Mouse (Mus musculus) urinary bladder, postnatal 10 days (tissue): ENCODE data around the gene Alyref.

ENCODE experiments used
- DNase-seq: peaks from one replicate; pipeline ENCODE4 v3.0.0; 2022; ENCODE audit warnings: low spot score

Alyref gene

GRCm38 (mm10) chr11:120625152-120625775, 27.1 kb upstream of the Alyref start, which contains the start of gene Sirt7:
TSS of gene Sirt7 (minus strand) at chr11:120625240.
- DNase-seq, result no peak

- peak; percentile 49 for DNase-seq
Observed at GRCm38 (mm10) chr11:120624680-120625111, 26.5 kb upstream of the Alyref start.

DNA sequence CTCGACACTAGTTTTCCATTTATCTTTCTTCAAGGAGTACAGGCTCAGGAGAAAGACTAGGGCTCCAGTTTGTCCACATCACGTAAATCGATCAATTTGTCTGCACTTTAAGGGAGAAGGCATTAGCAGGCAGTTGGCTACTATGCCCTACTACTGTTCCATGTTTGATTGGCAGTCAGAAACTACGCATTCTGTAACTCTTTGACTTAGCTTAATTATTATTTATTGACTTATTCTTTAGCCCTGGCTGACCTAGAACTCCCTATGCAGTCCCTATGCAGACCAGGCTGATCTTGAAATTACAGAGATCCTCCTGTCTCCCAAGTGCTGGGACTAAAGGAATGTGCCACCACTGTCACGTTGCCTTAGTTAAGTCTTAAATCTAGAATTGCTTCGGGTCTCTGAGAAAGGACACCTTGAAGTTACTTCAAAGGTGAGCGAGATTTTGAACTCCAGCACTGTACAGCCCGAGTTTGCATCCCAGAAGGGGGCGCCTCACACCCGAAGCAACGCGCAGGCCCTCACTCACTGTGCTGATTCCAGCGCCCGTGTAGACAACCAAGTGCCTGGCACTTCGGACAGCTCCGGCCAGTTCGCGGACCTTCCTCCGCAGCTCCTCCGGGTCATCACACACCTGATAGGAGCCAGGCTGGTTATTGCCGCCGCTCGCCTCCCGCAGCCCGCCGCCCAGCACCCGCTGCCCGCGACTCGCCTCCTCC, 26.0 kb upstream of the Alyref start:
- no peak for DNase-seq

- DNase-seq, result no peak
Observed at GRCm38 (mm10) chr11:120622805-120623204, 24.6 kb upstream of the Alyref start.

DNA sequence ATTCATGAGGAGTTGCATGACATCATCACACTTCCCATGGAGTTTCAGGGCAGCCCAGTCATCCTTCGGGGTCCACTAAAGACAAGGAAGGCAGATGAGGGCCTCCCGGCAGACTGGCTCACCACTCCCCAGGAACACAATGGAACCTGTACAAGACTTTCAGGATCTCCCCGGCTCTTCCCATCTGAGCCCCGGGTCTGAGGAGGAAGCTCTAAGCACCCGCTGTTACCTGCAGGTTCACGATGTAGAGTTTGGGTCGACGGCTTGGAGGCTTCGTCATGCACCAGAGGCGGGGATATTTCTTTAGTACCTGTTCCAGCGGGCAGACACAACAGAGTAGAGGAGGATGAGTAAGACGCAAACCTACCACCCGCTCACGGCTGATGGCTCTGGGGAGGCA, 22.0 kb upstream of the Alyref start:
- DNase-seq, result no peak

DNA sequence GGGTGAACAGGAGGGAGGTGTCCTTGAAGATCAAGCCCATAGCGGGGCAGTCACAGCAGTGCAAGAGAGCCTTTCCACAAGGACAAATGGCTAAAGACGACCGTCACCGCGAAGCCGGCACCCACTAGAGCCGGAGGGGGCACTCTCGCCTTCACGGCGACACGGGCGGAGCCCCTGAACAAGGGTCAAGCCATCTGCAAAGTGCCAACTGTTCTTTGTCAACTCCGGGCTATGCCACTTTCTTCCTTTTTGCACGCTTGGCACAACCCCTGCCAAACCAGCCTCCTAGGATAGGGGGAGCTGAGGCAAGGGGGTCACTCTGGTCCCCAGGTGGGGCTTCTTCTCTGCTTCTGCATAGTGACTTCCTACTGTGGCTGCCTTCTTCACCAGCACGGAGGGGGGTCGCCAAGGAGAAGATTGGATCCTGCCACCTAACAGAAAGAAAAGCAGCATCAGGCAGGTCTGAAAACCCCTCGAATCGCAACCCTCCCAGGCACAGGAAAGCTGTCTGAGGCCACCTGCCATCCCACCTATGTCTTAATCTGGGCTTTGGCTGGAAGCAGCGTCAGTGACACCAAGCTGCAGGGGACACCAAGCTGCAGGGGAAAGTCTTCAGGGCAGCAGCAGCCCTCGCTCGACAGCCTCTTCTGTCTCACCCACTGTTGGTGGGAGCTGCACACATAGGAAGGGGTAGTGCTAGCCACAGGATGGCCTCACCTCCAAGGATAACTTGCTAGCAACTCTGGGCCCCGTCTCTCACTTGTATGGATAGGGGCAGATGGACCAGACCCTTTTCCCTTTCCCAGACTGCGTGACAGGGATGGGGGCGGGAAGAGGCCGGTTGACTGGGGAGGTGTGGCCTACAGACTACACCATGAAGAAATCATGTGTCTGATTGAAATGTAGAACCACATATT, 20.7 kb upstream of the Alyref start:
- DNase-seq, result no peak

DNA sequence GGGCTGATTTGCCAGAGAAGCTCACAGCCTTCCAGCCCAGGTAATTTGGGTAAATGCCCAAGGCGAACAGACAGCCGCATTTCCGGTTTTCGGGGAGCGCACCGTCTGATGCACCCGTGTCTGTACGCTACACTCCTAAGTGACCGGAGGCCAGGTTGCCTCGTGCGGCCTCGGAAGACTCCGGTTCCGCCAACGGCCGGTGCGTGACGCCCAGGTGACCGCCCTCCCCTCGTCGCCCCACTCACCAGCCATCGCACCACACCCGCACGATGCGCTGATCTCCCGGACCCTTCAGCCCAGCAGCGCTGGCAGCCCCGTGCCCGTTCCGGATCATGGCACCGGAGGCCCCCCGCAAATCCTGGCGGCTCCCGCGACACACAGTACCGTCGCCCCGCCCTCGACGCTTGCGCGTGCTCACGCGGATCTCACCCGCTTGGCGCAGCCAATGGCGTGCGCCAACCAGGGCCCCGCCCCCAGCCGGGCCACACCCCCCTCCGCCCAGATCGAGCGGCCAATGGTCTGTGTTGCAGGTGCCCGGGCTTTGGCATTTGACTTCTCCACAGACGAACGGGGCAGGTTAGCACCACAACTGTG, 19.5 kb upstream of the Alyref start, which contains the start of gene Pcyt2:
TSS of gene Pcyt2 (minus strand) at position 418 of the 594 bp plus-strand sequence.
- peak; percentile 69 for DNase-seq

DNA sequence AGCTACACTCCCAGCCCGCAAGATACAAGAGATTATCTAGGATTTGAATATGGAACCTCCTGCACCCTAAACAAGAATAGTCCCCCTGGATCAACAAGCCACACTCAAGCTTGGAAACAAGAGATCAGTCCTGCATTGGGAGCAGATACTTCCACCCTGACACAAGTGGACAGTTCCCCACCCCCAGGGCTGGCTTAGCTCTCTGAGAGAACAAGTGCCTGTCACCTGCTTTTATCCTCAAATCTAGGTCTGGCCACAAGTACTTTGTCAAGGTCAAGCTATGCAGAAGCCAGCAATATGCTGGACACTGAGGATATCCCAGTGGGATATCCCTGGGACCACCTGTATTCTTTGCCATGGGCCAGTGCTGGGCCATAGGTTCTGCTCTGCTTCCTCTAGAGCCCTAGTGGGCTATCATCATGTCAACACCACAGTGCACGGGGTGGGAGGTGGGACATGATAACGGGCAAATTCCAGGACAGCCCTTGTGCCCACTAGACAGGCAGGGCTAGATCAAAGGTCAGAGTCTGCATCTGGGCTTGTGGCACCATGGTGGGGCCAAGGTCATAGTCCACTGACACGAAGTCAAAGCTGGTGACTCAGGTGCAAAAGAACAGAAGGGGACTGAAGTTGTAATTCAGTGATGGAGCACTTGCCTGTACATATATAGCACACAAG, 18.6 kb upstream of the Alyref start:
- DNase-seq, result no peak

GRCm38 (mm10) chr11:120615606-120616203, 17.5 kb upstream of the Alyref start:
- no peak for DNase-seq

DNA sequence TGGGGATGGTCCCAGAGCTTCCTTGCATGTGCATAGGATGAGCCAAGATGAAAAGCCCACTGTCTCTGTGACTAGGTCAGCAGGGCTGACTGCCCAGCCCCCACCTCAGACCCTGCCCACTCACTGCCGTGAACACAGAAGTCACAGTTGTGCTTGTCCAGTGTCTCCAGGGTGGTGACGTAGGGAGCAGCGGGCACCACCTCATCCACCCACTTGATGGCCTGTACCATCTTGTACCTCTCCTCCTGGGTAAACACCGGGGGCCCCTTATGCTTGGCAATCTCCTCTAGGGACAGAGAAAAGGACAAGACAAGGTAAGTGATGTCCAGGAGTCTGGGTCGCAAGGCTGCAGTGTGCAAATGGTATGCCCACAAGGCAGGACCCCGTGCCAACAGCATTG, 17.0 kb upstream of the Alyref start:
- DNase-seq, result no peak

- no peak for DNase-seq
Observed at GRCm38 (mm10) chr11:120613976-120614375, 15.8 kb upstream of the Alyref start.

GRCm38 (mm10) chr11:120613481-120613972, 15.4 kb upstream of the Alyref start:
- DNase-seq, result no peak

DNA sequence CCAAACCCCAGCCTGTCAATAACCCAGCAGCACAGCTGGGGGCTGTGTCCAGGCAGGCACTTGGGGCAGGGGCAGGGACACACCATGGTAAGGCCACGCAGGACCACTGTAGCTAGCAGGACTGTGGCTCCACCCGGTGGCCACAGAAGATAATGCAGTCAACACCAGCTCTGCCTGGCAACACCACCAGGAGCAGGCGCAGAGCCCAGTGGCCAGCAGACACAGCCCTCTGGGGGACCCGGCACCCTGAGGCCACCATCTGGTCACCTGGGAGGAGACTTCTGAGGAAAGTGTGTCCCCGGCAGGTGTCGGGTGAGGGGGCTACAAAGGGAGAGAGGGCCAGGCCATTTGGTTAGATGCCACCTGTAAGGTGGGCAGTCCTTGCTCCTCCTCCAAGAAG, 14.6 kb upstream of the Alyref start:
- no peak for DNase-seq

DNA sequence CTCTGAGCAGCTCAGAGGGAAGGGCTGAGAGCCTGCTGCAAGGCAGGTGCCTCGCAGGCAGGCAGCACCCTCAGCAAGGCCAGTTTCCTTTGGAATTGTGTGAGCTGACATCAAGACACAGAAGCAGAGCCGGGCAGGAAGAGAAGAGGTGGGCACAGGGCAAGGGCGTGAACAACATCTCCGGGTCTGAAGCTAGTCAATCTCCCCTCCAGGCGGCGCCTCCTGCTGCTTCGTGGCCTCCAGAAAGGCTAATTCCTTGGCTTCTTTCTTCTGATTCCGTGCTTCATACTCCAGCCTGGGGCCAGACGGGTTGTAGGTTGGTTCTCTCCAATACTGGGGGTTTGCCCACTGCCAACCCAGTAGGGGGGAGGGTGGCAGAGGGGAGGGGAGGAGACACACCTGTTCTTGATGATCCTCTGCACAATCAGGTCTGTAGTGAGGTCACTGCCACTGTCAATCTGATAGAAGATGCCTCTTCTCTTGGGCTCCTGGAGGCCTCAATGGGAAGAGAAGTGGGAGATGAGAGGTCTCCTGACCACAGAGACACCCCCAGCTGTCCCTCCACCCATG, 12.4 kb upstream of the Alyref start:
- no peak for DNase-seq

DNA sequence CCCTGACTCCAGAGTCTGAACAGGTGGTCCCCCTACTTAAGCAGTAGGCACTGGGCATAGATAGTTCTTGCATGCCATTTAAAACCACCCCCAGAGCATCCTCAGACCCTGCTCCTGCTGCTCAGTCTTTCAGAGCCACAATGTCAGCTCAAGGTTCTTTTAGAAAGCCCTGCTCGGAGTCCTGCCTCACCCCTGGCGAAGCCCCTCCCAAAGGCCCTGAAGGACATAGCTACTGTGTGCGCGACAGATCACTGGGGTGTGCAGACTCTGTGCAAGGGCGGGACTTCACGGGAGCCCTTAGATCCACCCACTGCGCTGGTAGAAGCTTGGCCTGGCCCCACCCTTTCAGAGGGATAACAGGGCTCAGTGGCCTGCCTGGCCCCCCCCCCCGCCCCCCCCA, 11.1 kb upstream of the Alyref start:
- DNase-seq, result no peak

DNA sequence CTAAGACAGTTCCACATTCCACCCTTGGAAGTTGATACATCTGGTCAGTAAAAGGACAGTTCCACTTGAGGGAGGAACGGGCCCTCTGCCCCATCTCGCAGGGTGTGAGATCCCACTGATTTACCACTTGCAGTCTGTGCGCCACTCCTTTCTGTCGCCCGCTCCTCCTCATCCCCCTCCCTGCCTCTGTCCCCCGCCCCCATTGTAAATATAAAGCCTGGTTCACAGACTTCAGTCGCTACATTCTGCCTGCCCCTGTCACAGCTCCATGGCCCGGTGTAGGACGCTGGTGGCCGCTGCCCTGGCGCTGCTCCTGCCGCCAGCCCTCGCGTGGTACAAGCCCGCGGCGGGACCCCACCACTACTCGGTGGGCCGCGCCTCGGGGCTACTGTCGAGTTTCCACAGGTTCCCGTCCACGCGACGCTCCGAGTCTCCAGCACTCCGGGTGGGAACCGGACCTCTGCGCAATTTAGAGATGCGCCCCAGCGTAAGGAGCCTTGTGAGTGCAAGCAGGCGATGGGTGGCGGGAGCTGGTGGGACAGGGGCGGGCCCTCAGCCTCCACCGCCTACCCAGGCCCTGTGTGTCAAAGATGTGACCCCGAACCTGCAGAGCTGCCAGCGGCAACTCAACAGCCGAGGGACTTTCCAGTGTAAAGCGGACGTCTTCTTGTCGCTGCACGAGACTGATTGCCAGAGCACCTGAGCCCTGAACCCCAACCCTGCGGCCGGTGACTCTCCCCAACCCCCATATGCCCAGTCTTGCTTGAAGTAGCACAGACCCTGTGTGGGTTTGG, 10.3 kb upstream of the Alyref start, which contains the start of gene Npb:
TSS of gene Npb (plus strand) at position 237 of the 794 bp plus-strand sequence.
- DNase-seq, result no peak

GRCm38 (mm10) chr11:120606764-120607163, 8.6 kb upstream of the Alyref start:
- DNase-seq, result no peak

DNA sequence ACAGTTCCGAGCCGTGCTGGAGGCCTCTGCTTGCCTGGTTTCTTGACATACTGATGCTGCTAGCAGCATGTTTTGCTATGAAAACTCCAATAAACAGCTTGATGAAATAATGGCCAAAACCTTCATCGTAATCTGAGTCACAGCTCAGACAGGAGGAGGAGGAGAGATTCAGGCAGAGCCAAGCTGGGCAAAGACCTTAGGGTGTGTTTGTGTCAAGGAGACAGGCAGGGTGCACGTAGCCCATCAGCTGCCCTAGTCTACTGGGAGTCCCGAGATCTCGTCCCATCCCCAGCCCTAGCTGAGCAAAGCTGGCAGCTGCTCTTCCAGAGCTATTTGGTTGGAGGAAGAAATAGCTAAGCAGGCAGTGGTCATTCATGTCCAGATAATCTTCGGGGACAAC, 7.5 kb upstream of the Alyref start:
- DNase-seq, result no peak

GRCm38 (mm10) chr11:120603545-120603944, 5.4 kb upstream of the Alyref start:
- DNase-seq, result no peak

DNA sequence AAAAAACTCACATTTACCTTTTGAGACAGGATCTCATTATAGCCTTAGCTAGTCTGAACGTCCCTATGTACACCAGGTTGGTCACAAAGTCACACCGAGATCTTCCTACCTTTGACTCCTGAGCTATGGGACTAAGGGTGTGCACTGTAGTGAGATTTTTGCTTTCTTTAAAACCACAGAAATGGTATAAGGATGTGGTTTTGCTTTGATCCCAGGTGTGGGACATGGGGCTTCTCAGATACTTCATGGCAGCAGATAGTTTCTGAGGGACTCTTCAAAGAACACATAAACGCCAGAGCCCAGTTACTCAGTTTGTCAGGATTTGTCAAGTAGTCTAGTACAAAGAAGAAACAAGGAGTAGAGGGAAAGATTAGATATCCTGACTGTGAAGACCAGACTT, 2.6 kb upstream of the Alyref start:
- DNase-seq, result no peak
